In genomic region chr3:131139345-131140090, GRCm38 (mm10) we compare ENCODE assay signal across 9 mouse cellular contexts. TPM values are rescaled to one million over a fixed set of nuclear protein-coding genes. Genes with fewer than 3 reads are reported as not detected.
DNase-seq lines count a peak whose midpoint lies in the region; ATAC-seq and TF ChIP-seq lines count a peak whose summit lies in the region.
"Had no signal": no experiment of that assay in that cellular context is flagged by ENCODE, and none has a peak within 500 bp of the region (broad histone marks: within the 10 kb centered on the region; RNA-seq: fewer than 3 reads in every experiment).

No protein-coding gene starts in this region.

- H3K27me3 ChIP-seq in forebrain, embryonic 12.5 days = peaks cover 6% of the 10 kb centered on the region; the same call in 1 of the 2 replicates
- H3K27me3 ChIP-seq in forebrain, embryonic 11.5 days (ENCODE audit: control insufficient read depth, insufficient read depth, low read length) = no peaks in the 10 kb centered on the region
- no peaks in the 10 kb centered on the region for H3K27me3 ChIP-seq in limb, embryonic 10.5 days (ENCODE audit: low read depth, poor library complexity, severe bottlenecking)

- no peak overlapping the region for H3K4me2 ChIP-seq in forebrain, embryonic 12.5 days
- no peak overlapping the region for H3K4me2 ChIP-seq in forebrain, embryonic 11.5 days (ENCODE audit: low read depth, low read length, severe bottlenecking)

- DNase-seq in forebrain, embryonic 11.5 days (ENCODE audit: low spot score) = no peak
- peak; percentile 15 for DNase-seq in 3T3-L1 (ENCODE audit: low read depth, low spot score)
- no peak for DNase-seq in limb, embryonic 10.5 days (ENCODE audit: low spot score)
- no peak for DNase-seq in cerebellum, postnatal 14 days
- no peak for DNase-seq in layer of hippocampus, postnatal 10 days (ENCODE audit: low spot score in 2 of 2)
- DNase-seq in layer of hippocampus, adult 2 months (ENCODE audit: low spot score in 2 of 2) = no peak
- DNase-seq: cerebellum, adult 9-11 months had no signal

- no peaks in the 10 kb centered on the region for H3K9me3 ChIP-seq in forebrain, embryonic 12.5 days
- H3K9me3 ChIP-seq in forebrain, embryonic 11.5 days (ENCODE audit: control insufficient read depth, low read length) = no peaks in the 10 kb centered on the region
- no peaks in the 10 kb centered on the region for H3K9me3 ChIP-seq in limb, embryonic 10.5 days (replicated peaks)

- H3K27ac ChIP-seq in forebrain, embryonic 12.5 days = peak overlapping the region; percentile 47; the same call in 1 of the 2 replicates
- no peak overlapping the region for H3K27ac ChIP-seq in forebrain, embryonic 11.5 days (ENCODE audit: low read depth, low read length)
- H3K27ac ChIP-seq in limb, embryonic 10.5 days = peak overlapping the region; percentile 51
- no peak overlapping the region; the same call in 1 of the 2 replicates for H3K27ac ChIP-seq in layer of hippocampus, adult 2 months

- H3K4me3 ChIP-seq in forebrain, embryonic 12.5 days (replicated peaks) = no peak overlapping the region
- no peak overlapping the region for H3K4me3 ChIP-seq in forebrain, embryonic 11.5 days (ENCODE audit: low read depth, low read length)
- H3K4me3 ChIP-seq in limb, embryonic 10.5 days = no peak overlapping the region
- H3K4me3 ChIP-seq in layer of hippocampus, adult 2 months = no peak overlapping the region

- 54% methylated on average over 14 of the region's 14 CpGs for WGBS in forebrain, embryonic 12.5 days
- WGBS in forebrain, embryonic 11.5 days = 72% methylated on average over 14 of the region's 14 CpGs
- 70% methylated on average over 14 of the region's 14 CpGs for WGBS in limb, embryonic 10.5 days

- H3K36me3 ChIP-seq in forebrain, embryonic 12.5 days (replicated peaks) = no peaks in the 10 kb centered on the region
- H3K36me3 ChIP-seq in forebrain, embryonic 11.5 days (ENCODE audit: control insufficient read depth, insufficient read depth, low read length) = no peaks in the 10 kb centered on the region
- H3K36me3 ChIP-seq in limb, embryonic 10.5 days = peaks cover 18% of the 10 kb centered on the region

- H3K9ac ChIP-seq in forebrain, embryonic 12.5 days = no peak overlapping the region
- H3K9ac ChIP-seq in forebrain, embryonic 11.5 days (ENCODE audit: low read length) = no peak overlapping the region

- peaks cover 65% of the 10 kb centered on the region for H3K4me1 ChIP-seq in forebrain, embryonic 12.5 days
- peaks cover 23% of the 10 kb centered on the region; the same call in 1 of the 2 replicates for H3K4me1 ChIP-seq in forebrain, embryonic 11.5 days (replicated peaks; ENCODE audit: control insufficient read depth, insufficient read depth, low read length)
- H3K4me1 ChIP-seq in limb, embryonic 10.5 days = peaks cover 77% of the 10 kb centered on the region

- TF ChIP-seq CTCF in layer of hippocampus, adult 2 months (conservative IDR thresholded peaks at IDR 0.05) = no peak

- no peak for ATAC-seq in forebrain, embryonic 12.5 days (ENCODE audit: low FRiP score)
- ATAC-seq in forebrain, embryonic 11.5 days (replicated peaks; ENCODE audit: low FRiP score) = no peak
- ATAC-seq in granulocyte monocyte progenitor cell, adult 5-6 weeks (replicated peaks; ENCODE audit: poor library complexity, severe bottlenecking) = peak; percentile 82

RNA-seq across cellular contexts. Expression of gene Lef1, which starts 29.2 kb away (rescaled TPM):
- 48.5 and 55.1 TPM in 2 replicates for polyA plus RNA-seq in forebrain, embryonic 12.5 days (2016; fragmentation: Nextera tagmentation; extraction: Ambion mirVana)
- 60.8 and 70.0 TPM in 2 replicates for polyA plus RNA-seq in forebrain, embryonic 11.5 days (2014; fragmentation: Nextera tagmentation; extraction: Ambion mirVana)
- not detected in 2 replicates for total RNA-seq in granulocyte monocyte progenitor cell, adult 5-6 weeks (2014; fragmentation: Nextera tagmentation)
- total RNA-seq in granulocyte monocyte progenitor cell, adult 5-6 weeks (2017) = not detected in 2 replicates
- 60.1 and 76.1 TPM in 2 replicates for polyA plus RNA-seq in limb, embryonic 10.5 days (2016; fragmentation: Nextera tagmentation; extraction: Ambion mirVana)
- 1 to 10 TPM; 7.4 to 8.8 TPM for total RNA-seq in layer of hippocampus, postnatal 10 days (2021)
- 1 to 10 TPM; 6.2 to 7.1 TPM for total RNA-seq in layer of hippocampus, adult 2 months (2021)

Comparison
In these comparisons a context has a peak if more than half of its experiments do, and no peak if none do; other contexts are left out.
1. H3K27ac ChIP-seq: peak in forebrain, embryonic 12.5 days (single experiment) and limb, embryonic 10.5 days (single experiment); none in forebrain, embryonic 11.5 days (single experiment) and layer of hippocampus, adult 2 months (single experiment).
2. RNA of gene Lef1, which starts 29.2 kb away (total RNA-seq): 7.4 to 8.8 TPM in layer of hippocampus, postnatal 10 days and 6.2 to 7.1 TPM in layer of hippocampus, adult 2 months; not detected in granulocyte monocyte progenitor cell, adult 5-6 weeks; every median in the first group is over 4 times any median in the second.